Mouse (Mus musculus) lung, adult 18-20 months (tissue): ENCODE measurements at regions not wholly inside any gene's neighbourhood (a gene's known extent, or its start where the extent isn't known, plus 50 kb on each side); places are given as distances from the start of the nearest gene placed in this dataset.
A peak's percentile ranks its signal among the peaks of the same experiment; 100 is the strongest.

Experiments
- DNase-seq, 2 experiments: peaks; one replicate each; pipeline ENCODE4 v3.0.0; 2022; ENCODE audit warnings: mixed read lengths in 2 of 2

DNA sequence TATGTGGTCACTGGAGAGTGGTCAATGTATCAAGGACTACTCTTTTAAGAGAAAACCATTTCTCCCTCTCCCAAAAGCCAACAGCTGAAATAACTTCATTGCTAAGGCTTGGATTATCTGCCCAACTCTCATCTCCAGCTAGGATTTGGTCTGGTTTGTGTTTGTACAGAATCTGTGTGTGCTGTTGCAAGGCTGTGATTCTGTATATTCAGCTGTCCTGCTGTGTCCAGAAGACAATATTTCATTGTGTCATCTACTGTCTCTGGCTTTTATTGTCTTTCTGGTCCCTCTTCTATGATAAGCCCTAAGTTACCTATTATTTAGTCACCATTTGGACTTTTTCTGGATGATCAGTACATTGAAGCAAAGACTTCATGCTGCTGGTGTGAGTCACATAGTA lies 110.9 kb downstream of the Cenpc1 start:
- no peak for DNase-seq

DNA sequence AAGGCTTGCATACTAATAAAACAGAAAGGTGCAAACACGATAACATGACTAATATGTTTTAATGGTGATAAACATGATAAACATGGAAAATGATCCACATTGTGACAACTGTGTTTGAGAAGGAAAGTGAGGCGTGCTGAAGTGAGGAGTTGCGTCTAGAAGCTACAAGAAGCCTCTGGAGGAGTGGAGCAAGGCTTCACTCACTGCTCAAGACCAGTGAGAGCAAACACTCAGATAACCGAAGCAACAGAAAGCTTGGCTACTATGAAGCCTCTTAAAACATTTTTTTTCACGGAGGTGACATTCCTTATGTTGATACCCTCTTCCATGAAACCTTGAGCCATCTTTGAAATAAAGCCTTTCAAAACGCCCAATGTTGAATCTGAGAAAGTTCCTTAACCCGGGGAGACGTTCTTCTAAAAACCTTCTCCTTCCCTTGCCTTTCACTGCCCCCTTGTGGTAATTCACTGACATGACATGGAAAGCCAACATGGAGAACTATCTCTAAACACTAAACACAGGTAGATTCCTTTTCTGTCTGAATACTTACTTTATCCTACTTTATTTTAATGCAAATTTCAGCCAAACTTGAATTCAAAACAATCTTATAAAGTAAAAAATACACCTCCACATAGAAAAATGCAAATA lies 128.6 kb downstream of the Cenpc1 start:
- peak; percentile 3 to 23 for DNase-seq

GRCm38 (mm10) chr5:85918288-85918687 lies 147.1 kb downstream of the Cenpc1 start:
- DNase-seq: no peak

- DNase-seq: no peak
Measured at GRCm38 (mm10) chr5:85915000-85915399, 150.4 kb downstream of the Cenpc1 start.

GRCm38 (mm10) chr5:85896452-85896851 lies 168.9 kb downstream of the Cenpc1 start:
- DNase-seq: no peak

GRCm38 (mm10) chr5:85895814-85896213 lies 169.6 kb downstream of the Cenpc1 start:
- DNase-seq: no peak

GRCm38 (mm10) chr5:85870311-85870710 lies 195.1 kb downstream of the Cenpc1 start:
- DNase-seq: no peak

DNA sequence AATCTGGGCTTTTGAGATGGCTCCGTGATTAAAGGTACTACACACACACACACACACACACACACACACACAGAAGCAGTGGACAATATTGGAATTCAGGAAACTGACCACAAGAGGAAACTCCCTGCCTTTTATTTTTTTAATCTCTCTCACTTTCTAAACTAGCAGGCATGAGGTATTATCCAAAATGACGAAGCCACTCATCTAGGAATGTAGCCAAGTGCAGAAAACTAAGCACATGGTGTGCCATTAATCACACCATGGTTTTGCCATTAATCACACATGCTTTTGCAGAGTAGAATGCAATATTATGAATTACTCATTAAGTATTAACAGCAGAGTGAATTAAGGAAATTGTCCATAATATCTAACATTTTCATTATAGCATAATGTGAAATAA lies 232.8 kb downstream of the Cenpc1 start:
- no peak for DNase-seq

DNA sequence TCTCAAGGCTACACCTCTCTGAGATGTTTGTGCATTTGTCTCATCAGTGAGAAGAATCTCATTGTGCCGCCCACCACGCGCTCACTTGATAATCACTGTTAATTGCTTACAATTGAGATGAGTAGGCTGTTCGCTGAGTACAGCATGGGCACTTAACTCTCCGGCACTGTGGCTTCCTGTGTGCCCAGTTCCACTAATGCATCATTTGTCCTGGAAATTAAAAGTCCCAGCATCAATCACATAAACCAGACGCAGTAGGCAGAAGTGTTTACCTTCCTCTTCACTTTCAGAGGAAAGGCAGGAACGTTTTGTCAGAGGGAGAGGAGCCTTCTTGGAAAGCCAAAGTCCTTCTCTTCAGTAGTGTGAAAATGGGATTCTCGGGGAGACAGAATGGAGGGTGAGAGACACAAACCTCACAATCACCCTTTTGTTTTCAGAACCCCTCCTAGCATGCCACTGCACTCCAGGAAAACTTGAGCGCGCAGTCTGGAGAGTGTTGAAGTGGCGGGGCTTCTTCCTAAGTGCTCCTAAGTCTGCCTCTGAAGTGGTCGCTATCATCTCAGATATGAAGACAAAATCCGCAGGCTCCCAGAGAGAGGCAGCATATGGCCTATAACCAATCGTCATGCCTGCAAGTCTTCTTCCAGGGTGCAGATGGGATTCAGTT lies 269.7 kb downstream of the Cenpc1 start:
- no peak for DNase-seq

- DNase-seq: no peak
Measured at GRCm38 (mm10) chr5:85793148-85793547, 272.2 kb downstream of the Cenpc1 start.

DNA sequence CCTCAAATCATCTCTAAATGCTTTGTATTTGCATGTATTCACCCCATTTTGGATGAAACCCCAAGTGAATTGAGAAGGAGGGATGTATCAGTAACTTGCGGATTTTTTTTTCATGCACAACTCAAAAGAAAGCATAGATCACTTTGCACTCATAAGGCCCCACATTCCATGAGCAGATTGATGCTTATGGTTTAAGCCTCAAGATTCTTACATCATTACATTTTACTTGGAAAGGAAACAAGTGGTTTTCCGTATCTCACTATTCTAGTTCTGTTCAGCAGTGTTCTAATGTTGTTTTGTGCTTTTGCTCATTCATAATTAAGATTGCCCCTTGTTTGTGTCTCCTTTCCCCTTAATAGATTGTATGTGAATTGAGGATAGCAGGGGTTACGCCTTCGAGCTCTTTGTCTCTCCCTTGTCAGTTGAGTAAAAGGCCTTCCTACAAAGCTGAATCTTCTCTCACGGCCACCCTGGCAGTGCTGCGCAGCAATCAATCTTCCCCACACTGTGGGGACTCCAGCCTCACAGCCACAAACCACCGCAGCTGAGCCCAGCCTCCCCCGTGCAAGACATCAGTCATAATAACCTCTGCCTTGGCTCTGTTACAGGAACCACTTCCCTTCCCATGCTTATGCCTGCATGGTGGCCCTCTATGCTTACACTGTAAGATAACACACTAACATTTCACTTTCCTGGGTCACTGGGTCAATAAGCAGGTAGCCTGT lies 284.5 kb downstream of the Cenpc1 start:
- DNase-seq: no peak

- no peak for DNase-seq
Measured at GRCm38 (mm10) chr5:85780017-85780416, 285.4 kb downstream of the Cenpc1 start.

- DNase-seq: no peak
Measured at GRCm38 (mm10) chr5:85779205-85779604, 286.2 kb downstream of the Cenpc1 start.

- DNase-seq: no peak
Measured at GRCm38 (mm10) chr5:85772660-85773059, 292.7 kb downstream of the Cenpc1 start.

DNA sequence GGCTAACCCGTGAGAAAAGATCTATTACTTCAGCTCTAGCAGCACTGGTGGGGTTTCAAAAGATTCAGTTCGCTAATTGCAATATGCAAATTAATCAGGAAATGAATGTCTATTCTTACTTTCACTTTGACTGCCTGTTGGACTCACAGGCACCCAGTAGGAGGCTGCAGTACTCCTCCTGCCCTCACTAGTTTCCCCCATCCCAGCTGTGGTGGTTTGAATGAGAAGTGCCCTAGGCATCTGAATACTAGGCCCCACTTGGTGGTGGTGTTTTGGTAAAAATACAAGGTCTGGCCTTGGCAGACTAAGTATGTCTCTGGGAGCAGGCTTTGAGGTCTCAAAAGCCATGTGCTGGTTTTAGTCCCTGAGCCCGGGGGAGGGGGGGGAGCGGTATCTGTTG lies 293.3 kb downstream of the Cenpc1 start:
- no peak for DNase-seq

GRCm38 (mm10) chr5:85767157-85767556 lies 298.2 kb downstream of the Cenpc1 start:
- DNase-seq: no peak

GRCm38 (mm10) chr5:85756716-85757115 lies 308.7 kb downstream of the Cenpc1 start:
- DNase-seq: no peak

DNA sequence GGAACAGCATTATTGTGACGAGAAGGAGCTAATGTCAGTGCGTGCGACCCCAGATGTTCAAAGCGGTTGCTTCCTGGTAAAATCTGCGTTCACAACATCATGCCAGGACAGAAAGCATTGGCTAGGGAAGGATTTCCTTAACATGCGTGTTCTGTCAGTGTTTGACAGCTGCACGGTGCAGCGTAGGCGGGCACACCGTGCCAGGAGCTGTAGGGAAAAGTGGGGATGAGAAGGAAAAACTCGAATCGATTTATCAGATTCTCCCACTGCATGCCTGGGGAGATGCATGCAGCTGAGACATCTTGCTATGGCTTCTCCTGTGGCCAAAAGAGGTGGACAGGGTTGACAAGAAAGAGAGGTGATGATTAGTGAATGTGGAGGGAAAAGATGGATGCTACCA lies 311.2 kb downstream of the Cenpc1 start:
- no peak for DNase-seq

DNA sequence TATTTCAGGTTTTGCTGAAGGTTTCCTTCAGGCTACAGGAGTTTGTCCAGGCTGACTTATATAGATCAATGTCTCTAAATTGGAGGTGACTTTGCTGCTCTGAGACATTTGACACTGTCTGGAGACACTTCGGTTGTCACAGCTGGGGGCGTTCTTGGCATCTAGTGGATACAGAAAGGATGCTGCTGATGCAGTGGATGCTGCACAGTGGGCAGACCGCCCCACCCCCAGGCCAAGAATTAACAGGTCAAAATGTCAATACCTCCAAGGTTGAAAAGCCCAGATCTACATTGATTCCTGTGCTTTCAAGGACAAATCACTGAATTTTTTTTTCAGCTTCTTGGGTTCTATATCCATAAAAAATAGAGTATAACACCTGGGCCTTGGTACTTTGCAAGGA lies 312.3 kb downstream of the Cenpc1 start:
- no peak for DNase-seq

DNA sequence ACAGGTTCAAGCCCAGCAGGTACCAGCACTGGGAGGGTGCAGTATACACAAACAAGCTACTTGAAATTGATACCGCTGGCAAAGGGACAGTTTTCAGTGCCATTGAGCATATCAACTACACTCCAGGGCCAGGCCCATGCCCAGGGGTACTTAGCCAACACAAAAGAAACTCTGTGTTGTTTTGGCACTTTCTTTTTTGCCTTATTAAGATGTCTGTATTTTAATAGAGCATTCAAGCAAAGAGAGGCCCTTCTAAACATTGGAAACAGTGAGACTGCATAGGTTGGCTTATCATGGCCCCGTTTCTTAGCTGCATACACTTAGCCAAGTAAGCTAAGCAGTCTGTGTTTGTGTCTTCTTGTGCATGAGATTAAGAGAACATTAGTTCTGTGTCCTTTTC lies 313.7 kb downstream of the Cenpc1 start:
- DNase-seq: no peak

GRCm38 (mm10) chr5:85750893-85751292 lies 314.5 kb downstream of the Cenpc1 start:
- no peak for DNase-seq

DNA sequence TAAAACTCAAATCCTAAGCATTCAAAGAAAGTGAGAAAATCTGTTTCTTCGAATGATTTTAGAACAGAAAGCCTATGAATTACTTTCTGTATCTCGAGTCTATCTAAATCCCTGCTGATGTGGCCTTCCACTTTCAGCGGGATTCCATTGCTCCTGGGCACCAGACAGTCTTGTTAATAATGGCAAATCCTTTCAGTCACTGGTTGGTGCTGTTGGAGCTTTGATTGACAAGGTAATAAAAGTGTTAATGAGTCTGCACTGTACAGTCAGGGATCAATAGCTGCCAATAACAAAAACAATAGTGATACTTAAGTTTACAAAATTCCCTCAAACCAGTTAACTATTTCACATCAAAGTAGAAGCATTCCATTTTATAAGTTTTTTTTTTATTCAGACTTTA lies 335.8 kb downstream of the Cenpc1 start:
- no peak for DNase-seq

DNA sequence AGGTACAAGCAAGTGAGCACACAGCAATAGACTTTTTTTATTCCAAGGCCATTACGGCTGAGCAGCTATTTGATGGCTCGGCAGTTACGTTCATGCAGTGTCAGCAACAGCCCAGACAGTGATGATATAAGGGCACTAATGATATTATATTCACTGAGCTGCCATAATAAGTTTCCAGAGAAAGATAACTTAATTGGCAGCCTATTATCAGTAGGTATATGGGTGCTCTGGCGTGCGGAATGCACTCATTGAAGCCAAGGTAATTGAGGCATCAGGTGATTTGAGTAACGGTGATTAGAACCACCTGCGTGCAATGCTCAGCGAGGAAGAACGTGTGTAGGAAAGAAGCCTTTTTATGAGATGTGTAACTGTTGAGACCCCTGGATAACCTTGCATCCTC lies 358.0 kb downstream of the Cenpc1 start:
- no peak for DNase-seq

GRCm38 (mm10) chr5:85706598-85706997 lies 358.8 kb downstream of the Cenpc1 start:
- DNase-seq: no peak
